Mouse (Mus musculus): ENCODE measurements around the gene Neurl4.
"Not testable (repeated sequence)": the region's sequence is repeated elsewhere in the genome, so short reads cannot be mapped to it uniquely, and the experiment has no call there.

Gene Neurl4

GRCm38 (mm10) chr11:69900471-69901405, at the start of gene Neurl4, which contains the start of gene 2810408A11Rik:
Gene Neurl4 (plus strand): TSS chr11:69901072.
Gene 2810408A11Rik (minus strand): TSS chr11:69900987.
- DNase-seq (ENCODE audit: extremely low spot score, low read depth, low spot score) = peak; percentile 98

- DNase-seq (ENCODE audit: extremely low spot score, low read depth, low spot score) = no peak
Measured at GRCm38 (mm10) chr11:69853994-69854393, 46.9 kb upstream of the Neurl4 start.

DNA sequence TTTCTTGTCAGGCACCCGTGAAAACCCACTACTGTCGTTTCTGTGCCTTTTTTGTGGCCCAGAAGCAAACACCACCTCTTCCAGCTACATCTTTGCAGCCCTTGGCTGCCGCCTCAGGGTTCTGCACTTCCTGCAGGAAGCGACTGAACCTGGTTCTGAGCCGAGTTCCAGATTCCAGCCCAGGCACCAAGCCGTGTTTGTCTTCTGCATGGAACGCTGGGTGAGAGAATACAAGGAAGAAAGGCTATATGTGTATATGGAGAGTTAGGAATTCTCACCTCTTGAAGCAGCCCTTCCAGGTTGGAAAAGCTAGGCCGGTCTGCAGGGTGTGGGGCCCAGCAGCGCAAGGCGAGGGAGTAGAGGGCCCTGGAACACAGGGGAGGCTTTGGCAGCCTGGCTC, 46.2 kb upstream of the Neurl4 start:
- no peak for DNase-seq (ENCODE audit: extremely low spot score, low read depth, low spot score)

DNA sequence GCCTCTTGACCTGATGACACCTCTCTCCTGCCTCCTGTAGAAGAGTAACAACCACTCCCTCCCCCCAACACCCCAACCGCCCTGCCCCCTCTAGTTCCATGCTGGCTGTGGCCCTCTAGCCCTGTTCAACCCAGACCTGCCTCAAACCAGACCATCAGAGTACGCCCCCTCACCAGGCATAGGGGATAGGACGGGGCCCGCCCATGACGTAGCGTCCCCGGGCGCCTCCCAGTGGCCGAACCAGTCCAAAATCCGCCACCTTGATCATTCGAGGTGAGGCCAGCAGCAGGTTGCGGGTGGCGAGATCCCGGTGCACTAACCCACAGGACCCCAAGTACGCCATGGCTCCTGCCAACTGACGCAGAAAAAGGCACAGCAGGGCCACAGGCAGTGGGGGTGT, 45.5 kb upstream of the Neurl4 start:
- DNase-seq (ENCODE audit: extremely low spot score, low read depth, low spot score) = no peak

- no peak for DNase-seq (ENCODE audit: extremely low spot score, low read depth, low spot score)
Measured at GRCm38 (mm10) chr11:69858113-69858998, 42.5 kb upstream of the Neurl4 start, which contains the start of gene Tnk1. Gene Tnk1 (minus strand): TSS chr11:69858730.

- DNase-seq (ENCODE audit: extremely low spot score, low read depth, low spot score) = not testable (repeated sequence)
Measured at GRCm38 (mm10) chr11:69863729-69864128, 37.1 kb upstream of the Neurl4 start.

DNA sequence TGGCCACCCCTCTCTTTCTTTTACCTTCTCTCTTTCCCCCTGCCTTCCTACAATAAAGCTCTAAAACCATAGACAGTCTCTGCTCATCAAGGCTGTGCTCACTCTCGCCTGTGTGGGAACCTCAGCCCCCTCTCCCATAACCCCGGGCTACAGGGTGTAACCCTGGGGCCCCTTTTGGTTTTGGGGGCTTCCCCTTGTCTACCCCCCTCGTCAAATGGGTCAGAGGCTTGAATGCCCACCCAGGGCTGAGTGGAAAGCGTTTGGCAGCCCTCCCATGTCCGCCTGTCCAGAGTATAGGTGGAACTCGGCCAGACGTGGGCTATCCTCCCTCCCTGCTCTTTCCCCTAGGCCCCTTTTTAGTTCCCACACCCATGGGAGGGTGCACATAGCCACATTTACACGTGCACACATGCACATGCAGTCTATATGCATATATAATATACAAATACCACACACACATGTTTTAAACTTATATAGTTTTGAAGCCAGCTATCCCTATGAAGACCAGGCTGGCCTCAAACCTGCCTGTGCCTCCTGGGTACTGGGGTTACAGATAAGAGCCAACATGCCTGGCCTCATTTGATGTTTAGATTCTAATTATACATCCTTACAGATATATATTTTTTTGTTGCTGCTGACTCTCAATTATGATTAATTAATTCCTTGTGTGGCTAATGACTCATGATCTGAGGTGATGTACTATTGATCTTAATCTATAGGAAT, 36.6 kb upstream of the Neurl4 start:
- DNase-seq (ENCODE audit: extremely low spot score, low read depth, low spot score) = no peak

GRCm38 (mm10) chr11:69865561-69865960, 35.3 kb upstream of the Neurl4 start:
- no peak for DNase-seq (ENCODE audit: extremely low spot score, low read depth, low spot score)

GRCm38 (mm10) chr11:69867335-69867734, 33.5 kb upstream of the Neurl4 start:
- no peak for DNase-seq (ENCODE audit: extremely low spot score, low read depth, low spot score)

GRCm38 (mm10) chr11:69870289-69871069, 30.4 kb upstream of the Neurl4 start:
- DNase-seq (ENCODE audit: extremely low spot score, low read depth, low spot score) = no peak

DNA sequence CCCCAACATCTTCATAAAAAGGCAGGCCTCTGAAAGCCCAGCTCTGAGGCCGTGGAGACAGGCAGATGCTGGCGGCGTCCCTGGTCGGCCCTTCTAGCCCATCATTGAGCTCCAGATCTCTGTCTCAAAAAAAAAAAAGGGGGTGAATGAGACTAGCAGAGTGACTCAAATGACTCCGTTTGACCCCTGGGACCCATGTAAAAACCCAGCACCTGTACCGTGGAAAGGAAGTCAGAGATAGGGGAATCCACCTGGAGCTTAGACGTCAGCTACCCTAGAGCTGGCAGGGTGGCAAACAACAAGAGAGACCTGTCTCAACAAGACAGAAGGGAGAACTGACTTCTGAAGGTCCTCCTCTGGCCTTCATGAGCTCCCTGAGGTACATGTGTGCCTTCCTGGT, 29.1 kb upstream of the Neurl4 start:
- DNase-seq (ENCODE audit: extremely low spot score, low read depth, low spot score) = no peak

- no peak for DNase-seq (ENCODE audit: extremely low spot score, low read depth, low spot score)
Measured at GRCm38 (mm10) chr11:69872451-69872850, 28.4 kb upstream of the Neurl4 start.

DNA sequence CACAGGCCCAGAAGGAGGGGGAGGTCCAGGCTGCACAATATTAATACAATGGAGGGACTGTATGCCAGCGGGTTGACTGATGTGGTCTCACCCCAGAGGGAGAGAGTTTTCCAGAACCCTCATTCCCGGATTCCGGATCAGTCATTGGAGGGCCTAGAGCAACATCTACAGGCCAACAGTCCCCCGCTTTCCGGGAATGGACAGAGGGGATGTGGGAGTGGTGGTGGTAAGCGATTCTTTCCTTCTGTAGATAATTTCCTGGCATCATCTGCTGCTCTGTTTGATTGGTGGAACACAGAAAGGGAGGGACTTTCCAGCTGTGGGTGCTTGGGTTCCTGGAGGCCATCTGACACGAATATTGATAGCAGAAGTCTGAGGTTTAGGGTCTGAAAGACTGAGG, 24.7 kb upstream of the Neurl4 start:
- no peak for DNase-seq (ENCODE audit: extremely low spot score, low read depth, low spot score)

DNA sequence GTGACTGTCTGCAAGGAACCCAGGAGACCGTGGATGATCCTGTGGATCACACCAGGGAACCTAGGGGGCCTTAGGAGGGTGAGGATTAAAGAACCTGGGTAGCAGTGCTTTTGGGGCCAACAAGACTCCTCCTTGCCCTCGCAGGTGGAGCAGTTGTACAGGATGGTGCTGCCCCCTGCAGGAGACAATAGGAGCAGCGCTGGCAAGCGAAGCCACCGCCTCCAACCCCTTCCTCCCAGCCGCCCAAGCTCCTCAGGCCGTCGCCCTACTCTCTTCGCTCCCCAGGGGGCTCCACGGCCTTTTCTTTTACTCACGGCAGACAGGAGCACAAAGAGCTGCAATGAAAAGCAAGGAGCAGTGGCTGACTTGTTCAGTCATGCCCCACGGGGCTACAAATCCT, 24.0 kb upstream of the Neurl4 start:
- DNase-seq (ENCODE audit: extremely low spot score, low read depth, low spot score) = no peak

DNA sequence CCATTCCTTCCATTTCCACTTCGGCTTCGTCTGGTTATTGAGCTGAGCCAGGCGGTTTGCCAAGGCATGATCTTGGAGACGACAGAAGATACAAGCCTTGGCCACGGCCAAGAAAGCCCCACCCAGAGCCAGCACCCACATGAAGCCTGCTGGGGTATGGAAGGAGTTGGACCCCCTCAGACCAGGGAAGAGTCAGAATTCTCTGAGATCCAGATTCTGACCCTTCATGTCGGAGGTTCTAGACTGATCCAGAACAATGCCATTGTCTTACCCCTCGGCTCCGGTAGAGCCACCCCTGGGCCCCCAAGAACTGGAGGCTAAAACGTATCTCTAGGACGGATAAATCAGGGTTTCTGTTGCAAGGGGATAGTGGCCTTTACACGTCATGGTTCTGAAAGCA, 23.0 kb upstream of the Neurl4 start, which contains the start of gene Tmem95:
Tmem95 (minus strand) TSS at position 141 of the 400 bp plus-strand sequence.
- no peak for DNase-seq (ENCODE audit: extremely low spot score, low read depth, low spot score)

DNA sequence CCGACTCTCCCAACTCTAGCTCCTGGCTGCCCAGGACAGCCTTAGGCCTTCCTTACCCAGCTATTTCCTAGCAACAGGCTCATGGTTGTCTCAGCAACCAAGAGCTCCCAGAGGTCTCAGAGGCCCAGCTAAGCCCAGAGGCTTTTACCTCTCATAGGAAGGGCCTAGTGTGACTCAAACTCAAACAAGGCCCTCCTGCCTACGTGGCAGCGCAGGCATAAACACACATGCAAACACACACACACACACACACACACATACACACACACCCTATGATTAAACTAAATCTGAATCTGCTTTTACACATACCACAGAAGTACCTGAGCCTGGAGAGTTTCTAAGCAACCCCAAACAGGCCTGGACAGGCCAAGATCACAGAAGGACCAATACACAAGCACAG, 22.5 kb upstream of the Neurl4 start:
- no peak for DNase-seq (ENCODE audit: extremely low spot score, low read depth, low spot score)

GRCm38 (mm10) chr11:69878952-69879351, 21.9 kb upstream of the Neurl4 start:
- DNase-seq (ENCODE audit: extremely low spot score, low read depth, low spot score) = no peak

DNA sequence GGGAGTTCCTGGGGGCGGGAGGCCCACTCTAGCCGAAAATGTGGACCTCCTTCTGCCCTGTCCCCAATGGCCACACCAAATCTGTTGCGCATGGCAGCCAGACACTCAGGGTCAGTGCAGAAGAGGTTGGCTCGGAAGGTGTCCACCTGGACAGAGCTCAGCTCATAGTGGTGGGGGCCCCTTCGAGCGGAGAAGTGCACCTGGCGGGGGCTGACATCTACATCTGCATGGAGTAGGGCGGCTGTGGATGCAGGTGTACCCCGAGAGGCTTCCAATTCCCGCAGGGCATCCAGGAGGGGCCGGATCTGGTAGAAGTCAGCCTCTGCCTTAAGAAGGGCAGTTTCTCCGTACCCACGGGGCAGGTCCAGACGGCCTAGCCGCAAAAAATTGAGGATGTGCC, 21.2 kb upstream of the Neurl4 start:
- DNase-seq (ENCODE audit: extremely low spot score, low read depth, low spot score) = no peak

DNA sequence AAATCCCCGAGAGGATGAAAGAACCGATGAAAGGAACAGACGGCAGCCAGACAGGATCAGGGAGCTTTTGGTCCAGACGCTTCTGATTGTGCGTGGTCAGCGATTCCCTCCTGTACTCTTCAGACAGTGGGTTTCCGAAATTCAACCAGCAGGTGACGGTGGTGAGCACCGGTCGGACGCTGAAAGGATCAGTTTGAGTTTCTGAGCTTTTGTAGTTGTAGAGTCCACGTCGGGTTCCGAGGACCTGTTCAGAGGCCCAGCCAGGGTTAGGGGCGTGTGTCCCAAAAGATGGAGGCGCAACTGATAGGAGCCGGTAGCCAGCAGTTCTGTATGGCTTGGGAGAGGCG, 20.4 kb upstream of the Neurl4 start:
- DNase-seq (ENCODE audit: extremely low spot score, low read depth, low spot score) = no peak
